Mouse (Mus musculus): ENCODE data around the gene Atp5h. TPM values are rescaled to one million over a fixed set of nuclear protein-coding genes. Genes with fewer than 3 reads are reported as not detected.
"Not testable (repeated sequence)": the region's sequence is repeated elsewhere in the genome, so short reads cannot be mapped to it uniquely, and the experiment has no call there.

Gene Atp5h
- 531 and 684 TPM in 2 replicates for total RNA-seq (2017)

DNA sequence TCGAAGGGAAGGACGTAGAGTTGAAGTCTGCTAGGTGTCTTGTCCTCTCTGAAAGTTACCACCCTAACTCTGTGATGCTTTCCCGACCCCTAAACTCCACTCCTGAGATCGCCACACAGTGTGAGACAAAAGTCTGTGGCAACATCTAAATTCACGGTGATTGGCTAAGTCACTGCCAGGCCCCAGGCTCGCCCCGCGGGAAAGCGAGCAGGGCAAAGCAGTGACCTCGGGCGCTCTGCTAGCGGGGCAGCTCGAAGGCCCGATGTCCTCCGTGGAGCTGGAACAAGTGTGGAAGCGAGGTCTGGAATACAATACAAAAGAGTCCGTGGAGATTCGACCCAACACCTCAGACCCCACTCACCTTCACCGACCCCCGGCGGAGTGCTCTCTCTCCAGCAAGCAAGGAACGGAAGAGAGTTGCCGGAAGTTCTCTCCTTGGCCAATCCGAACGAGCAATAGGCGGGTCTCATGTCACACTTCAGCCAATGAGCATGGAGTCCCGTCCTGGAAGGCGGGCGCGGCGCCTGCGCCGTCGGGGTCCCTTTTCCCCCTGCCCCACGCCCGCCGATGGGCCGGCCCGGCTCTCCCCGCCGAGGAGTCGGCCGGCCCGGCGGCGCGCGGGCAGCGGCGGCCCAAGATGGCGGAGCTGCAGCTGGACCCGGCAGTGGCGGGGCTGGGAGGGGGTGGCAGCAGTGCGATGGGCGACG lies at the start of gene Atp5h, which contains the start of gene Kctd2:
TSS of gene Atp5h (minus strand) at position 432 of the 707 bp plus-strand sequence.
TSS of gene Kctd2 (plus strand) at position 598 of the 707 bp plus-strand sequence.
- ATAC-seq (replicated peaks; ENCODE audit: low read depth, poor library complexity, severe bottlenecking) = peak; percentile 98

DNA sequence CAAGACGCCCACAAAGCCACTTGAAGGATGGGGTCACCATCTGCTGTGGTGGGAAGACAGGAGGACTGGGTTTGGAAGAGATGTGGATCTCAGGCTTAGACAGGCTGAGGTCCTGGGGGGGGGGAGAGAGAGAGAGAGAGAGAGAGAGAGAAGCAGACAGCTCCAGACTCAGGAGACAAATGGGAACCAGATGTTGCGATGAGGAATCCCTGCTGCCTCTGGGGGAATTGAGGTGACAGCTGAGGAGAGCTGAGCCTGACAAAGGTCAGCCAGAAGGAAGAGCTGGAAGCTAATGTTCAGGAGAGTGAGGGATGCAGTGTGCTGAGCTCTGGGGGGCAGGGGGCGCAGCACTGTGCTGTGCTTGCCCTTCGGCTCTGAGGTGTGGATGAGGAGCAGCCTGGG lies 47.5 kb upstream of the Atp5h start:
- no peak for ATAC-seq (replicated peaks; ENCODE audit: low read depth, poor library complexity, severe bottlenecking)

DNA sequence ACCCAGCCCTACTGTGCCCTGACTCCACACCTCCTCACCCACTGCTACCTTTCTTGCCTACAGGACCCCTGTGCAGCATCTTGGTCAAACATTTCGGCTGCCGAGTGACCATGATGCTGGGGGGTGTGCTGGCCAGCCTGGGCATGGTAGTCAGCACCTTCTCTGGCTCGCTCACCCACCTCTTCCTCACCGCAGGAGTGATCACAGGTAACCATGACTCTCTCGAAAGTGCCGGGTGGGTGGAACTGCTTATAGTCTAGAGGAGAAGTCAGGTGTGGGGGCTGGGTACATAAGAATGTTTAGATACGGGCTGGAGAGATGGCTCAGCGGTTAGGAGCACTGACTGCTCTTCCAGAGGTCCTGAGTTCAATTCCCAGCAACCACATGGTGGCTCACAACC lies 45.1 kb upstream of the Atp5h start:
- no peak for ATAC-seq (replicated peaks; ENCODE audit: low read depth, poor library complexity, severe bottlenecking)

DNA sequence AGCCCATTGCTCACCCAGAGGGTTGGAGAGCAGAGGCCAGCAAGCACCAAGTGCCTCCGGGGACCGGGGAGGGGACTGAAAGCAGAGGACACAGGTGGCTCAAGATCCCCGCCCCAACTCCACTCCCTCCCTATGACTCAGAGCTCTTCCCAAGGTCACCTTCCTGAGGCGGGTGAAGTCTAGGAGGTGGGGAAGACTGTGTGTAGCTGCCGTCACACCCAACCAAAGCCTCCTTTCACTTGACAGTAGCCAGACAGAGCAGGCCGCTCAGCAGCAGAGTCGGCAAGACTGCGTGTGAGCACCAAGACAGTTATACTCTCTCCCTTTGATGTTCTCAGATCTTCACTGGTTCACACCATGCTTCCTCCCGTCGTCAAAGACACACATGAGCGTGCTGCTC lies 43.6 kb upstream of the Atp5h start:
- no peak for ATAC-seq (replicated peaks; ENCODE audit: low read depth, poor library complexity, severe bottlenecking)

DNA sequence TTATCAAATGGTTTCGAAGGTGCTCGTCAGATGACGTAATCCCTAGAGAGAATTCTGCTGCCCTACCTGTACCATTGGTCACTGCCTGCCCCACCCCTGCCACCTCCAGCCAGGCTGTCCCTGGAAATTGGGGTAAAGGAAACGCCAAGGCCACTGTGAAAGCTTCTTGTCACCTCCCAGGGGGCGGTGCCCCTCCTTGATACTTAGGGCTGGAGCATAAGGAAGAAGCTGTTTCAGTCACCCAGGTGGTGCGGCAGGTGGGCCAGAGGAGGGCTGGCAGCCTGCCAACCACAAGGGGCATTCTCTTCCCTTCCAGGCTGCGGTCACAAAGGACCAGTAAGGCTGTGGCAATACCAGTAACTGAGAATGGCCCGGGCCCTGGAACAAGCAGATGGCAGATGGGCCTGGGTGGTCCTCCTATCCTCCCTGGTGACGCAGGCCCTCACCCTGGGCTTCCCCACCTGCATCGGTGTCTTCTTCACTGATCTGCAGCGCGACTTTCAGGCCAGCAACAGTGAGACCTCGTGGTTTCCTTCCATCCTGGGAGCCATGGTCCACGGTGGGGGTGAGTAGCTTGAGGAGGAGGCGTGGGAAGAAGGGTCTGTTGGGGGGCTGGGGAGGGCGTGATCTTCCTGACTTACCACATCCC lies 42.6 kb upstream of the Atp5h start, which contains the start of gene Slc16a5:
TSS of gene Slc16a5 (plus strand) at position 232 of the 649 bp plus-strand sequence.
- ATAC-seq (replicated peaks; ENCODE audit: low read depth, poor library complexity, severe bottlenecking) = no peak

DNA sequence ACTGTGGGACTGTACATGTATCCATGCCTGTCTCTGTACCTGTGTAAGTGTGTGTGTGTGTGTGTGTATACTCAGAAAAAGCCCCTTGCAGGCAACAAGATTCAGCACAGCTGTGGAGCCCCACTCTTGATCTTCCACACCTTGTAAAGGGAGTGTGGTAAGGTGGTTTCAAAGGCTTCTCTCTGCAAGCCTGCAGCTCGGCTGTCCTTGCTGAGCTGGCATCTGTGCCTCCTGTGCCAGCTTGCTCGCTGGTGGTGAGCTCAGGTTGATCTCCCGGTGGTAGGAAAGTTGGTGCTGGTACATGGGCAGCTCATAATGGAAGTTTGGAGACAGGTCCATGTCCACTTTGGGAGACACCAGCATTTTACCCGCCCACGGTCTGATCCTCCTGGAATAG lies 42.1 kb upstream of the Atp5h start:
- ATAC-seq (replicated peaks; ENCODE audit: low read depth, poor library complexity, severe bottlenecking) = no peak

DNA sequence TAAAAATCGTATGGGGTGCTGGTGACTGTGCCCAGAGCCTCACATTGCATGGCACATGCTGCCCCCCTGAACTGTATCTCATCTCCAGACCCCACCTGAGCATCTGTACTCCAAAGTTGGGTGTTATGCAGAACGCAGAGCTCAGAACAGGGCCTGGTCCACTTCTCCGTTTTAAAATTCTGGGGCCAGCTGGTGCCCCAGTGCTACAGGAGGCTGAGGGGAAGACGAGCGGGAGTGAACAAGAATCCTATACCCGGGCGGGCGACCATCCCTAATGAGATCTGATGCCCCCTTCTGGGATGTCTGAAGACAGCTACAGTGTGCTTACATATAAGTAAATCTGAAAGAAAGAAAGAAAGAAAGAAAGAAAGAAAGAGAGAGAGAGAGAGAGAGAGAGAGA lies 41.2 kb upstream of the Atp5h start:
- no peak for ATAC-seq (replicated peaks; ENCODE audit: low read depth, poor library complexity, severe bottlenecking)

DNA sequence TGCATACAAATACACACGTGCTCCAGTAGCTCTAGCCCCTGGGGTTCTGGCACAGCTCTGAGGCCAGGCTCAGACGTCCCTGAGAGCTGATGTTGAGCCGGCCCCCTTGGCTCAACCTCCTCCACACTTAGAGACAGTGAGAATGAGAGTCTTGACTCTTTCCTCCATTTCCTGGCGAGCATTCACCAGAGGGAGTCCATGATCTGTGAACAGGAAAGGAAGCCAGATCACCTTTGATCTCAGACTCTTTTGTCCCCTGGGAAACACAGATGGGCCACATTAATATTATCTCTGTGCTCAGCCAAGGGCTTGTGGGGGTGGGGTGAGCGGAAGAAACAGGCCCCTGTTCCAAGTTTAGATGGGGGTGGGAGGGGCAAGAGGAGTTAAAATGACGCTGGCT lies 37.6 kb upstream of the Atp5h start:
- ATAC-seq (replicated peaks; ENCODE audit: low read depth, poor library complexity, severe bottlenecking) = no peak

DNA sequence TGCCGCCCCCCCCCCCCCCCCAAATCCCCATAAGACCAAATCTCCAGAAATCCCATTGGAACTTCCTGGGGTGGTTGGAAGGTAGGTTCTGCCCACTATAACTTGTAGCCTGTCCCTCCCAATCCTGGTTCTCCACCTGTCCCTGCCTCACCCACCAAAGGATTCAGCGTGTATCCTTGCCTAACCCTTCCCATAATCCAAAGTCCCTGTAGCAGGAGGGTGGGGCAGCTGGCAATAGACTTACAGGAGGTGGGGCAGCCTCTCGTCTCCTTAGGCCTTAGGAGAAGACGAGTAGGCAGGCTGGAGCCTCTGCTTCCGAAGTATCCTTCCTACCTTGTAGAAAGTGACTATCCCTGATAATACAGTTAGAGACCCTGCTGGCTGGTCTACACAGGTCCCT lies 36.4 kb upstream of the Atp5h start:
- ATAC-seq (replicated peaks; ENCODE audit: low read depth, poor library complexity, severe bottlenecking) = no peak

DNA sequence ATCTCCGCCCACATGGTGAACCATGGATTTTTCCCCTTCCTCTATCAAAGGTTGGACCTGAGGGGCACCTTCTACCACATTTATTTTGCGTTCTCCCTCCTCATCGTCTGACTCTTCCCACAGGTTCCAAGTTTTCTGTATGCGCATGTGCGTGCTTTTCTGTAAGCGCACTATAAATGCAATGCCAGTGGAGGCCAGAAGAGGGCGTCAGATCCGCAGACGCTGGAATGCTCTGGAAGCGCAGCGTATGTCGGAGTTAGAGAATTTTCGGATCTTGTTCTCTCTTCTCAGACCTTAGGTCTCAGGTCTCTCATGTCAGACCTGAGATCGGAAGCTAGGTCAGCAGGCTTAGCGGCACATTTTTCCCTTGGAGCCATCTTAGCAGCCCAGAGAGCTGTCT lies 35.9 kb upstream of the Atp5h start:
- no peak for ATAC-seq (replicated peaks; ENCODE audit: low read depth, poor library complexity, severe bottlenecking)

DNA sequence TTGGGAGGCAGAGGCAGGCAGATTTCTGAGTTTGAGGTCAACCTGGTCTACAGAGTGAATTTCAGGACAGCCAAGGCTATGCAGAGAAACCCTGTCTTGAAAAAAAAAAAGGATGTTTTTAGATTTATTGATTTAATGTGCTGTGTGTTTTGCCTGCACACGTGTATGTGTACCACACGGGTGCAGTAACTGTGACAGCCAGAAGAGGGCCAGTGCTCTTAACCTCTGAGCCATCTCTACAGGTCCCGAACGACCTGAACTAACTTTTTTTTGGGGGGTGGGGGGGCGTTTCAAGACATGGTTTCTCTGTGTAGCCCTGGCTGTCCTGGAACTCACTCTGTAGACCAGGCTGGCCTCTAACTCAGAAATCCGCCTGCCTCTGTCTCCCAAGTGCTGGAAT lies 35.1 kb upstream of the Atp5h start:
- ATAC-seq (replicated peaks; ENCODE audit: low read depth, poor library complexity, severe bottlenecking) = not testable (repeated sequence)

DNA sequence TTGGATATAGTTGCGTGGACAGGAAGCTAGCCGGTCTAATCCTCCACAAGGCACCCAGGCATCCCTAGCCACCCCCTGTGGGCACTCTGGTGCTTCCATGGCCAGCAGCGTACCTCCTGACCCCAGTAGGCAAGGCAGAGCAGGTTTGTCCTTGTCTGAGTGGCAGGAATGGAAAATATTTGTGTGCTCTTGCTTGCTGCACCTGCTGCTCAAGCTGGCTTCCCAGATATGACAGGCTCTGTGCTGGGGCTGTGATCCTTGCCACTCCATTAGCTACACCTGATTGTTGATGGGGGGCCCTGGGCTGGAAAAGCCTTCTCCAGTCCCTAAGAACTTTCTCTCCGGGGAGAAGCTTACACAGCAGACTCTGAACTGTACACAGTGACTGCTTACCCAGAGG lies 33.5 kb upstream of the Atp5h start:
- no peak for ATAC-seq (replicated peaks; ENCODE audit: low read depth, poor library complexity, severe bottlenecking)

DNA sequence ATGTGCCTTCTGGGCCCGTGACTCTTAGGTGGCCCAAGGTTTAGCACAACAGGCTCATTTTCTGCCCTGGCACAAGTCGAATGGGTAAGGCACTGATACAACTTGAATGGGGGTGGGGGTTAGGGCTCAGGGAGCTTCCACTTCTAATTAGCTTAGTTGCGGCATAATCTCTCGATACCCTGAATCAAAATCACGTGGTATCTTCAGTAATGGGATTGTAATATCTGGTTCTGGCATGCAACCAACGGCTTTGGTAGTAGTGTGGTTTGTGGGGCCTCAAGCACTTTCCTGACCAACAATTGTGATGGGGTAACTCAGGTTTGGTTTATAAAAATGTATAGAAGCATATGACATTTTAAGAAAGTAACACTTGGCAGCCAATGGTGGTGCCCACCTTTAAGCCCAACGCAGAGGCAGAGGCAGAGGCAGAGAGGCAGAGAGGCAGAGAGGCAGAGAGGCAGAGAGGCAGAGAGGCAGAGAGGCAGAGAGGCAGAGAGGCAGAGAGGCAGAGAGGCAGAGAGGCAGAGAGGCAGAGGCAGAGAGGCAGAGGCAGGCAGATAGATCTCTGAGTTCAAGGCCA lies 32.6 kb upstream of the Atp5h start:
- ATAC-seq (replicated peaks; ENCODE audit: low read depth, poor library complexity, severe bottlenecking) = peak; percentile 27; the same call in 1 of the 2 replicates

DNA sequence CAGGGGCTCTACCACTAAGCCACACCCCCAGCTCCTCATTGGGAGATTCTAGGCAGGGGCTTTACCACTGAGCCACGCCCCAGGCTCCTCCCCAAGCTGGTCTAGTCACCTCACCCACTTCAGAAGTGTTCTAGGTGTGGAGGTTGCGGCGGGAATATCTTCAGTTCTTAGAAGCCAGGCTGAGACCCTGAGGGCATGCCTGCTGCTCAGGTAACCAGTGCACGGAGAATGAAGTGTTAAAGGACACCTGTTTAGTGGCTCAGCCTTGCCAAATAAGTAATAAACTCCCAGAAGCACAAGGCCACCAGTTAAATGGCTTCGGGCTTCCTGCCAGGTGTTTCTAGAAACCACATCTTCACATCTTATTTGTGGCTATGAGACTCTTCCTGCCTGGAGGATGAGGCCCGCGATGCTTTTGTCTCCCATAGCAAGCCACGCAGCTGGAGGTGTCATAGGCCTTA lies 32.0 kb upstream of the Atp5h start:
- ATAC-seq (replicated peaks; ENCODE audit: low read depth, poor library complexity, severe bottlenecking) = peak; percentile 31; the same call in 1 of the 2 replicates

DNA sequence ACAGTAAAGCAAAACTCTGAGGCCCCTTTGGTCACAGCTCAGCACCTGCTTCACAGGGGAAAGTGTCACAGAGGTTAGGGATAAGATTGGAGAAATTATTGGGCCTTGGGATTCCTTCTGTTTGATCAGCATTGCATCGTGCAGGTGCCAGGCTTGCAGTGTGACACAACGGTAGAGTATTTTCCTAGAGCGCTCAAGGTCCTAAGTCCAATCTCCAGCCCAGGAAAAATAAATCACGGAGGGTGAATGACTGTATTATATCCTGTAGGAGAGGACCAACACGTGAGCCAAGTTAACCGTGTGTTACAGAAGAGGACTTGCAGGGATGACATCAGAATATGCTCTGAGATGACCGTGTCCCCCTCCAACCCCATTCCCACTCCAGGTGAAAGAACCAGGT lies 30.4 kb upstream of the Atp5h start:
- ATAC-seq (replicated peaks; ENCODE audit: low read depth, poor library complexity, severe bottlenecking) = no peak

DNA sequence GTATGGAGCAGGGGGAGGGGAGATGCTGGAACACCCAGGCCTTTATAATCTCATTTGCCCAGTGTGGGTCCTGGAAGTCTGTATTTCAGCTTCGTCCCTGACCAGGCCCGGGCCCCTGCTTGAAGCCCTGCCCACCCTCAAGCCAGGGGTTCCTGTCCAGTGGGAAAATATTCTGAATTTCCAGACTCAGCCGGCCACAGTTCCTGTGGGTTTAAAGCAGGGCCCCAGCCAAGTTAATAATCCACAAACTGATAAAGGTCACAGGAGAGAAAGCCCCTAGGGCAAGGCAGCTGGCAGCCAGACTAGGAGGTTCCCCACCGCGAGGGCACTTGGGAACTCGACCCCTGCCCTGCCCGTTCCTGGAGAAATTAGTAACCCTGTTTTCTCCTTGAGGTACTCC lies 29.2 kb upstream of the Atp5h start:
- no peak for ATAC-seq (replicated peaks; ENCODE audit: low read depth, poor library complexity, severe bottlenecking)

DNA sequence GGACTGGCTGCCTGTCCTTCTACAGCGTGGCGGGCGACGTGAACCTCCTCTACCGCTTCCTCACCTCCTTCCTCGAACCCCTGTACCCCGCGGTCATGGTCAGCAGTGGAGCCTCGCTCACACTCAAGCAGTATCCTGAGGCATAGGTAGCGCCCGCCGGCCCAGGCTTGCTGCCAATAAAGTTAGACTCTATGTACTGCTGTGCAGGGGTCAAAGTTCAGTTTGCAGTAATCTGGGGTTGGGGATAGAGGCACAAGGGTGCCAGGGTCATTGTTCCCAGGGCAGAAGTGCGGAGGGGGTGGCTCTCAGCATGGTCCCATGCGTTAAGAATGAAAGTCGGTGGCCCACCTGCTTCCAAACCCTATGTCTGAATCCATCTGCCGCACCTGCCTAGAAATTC lies 28.3 kb upstream of the Atp5h start:
- no peak for ATAC-seq (replicated peaks; ENCODE audit: low read depth, poor library complexity, severe bottlenecking)

DNA sequence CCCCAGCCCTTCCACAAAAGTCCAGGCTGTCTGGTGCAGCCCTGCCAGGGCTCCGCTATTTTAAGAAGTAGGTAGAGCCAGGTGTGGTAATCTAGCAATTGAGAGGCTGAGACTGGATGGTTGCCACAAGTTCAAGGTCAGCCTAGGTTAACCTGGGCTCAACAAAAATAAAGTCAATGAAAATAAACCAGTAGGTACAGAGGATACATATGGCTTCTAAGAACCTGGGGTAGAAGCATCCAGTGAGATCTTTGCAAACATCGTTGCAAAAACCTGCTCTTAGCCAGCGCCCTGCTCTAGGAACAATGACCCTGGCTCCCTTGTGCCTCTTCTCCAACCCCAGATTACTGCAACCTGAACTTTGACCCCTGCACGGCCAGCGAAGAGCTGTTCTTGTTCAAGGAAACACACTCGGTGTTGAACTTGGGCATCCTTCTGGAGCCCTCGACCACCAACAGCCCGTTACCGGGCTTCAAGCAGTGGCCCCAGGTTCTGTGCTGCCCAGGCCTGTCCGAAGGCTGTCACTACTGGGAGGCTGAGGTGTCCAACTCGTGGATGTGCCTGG lies 27.6 kb upstream of the Atp5h start:
- no peak for ATAC-seq (replicated peaks; ENCODE audit: low read depth, poor library complexity, severe bottlenecking)

DNA sequence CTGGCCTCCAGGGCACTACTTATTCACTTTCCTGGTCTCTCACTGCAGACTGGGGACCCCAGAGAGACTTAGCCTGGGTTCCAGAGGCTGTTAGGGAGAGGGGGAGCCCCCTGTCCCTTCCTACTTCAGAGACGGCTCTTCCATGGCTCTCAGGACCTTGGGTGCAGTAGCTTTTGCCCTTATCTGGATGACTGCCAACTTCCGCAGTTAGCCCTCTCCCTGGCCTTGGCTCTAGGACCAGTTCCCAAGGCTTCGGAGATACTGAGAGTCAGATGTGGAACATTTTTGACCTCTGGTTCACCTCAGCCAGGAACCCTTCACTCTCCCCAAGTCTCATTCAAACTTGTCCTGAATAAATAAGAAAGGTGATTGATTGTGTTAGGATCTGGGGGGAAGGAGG lies 27.1 kb upstream of the Atp5h start:
- ATAC-seq (replicated peaks; ENCODE audit: low read depth, poor library complexity, severe bottlenecking) = no peak

DNA sequence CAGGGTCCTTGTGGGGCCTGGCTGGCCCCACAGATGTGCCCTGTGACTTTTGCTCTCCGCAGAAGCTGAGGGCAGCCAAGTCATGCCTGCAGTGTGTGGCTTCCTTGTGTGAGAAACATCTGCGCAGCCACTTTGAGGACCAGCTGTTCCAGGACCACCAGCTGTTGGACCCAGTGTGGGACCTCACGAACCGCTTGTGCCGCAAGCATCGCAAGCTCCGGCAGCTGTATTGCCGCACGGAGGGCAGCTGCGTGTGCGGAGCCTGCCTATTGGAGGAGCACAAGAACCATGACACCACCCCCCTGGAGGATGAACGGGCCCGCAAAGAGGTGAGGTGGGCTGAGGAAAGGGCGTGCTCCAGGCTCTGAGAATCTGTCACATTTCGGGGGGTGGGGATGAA lies 21.7 kb upstream of the Atp5h start:
- ATAC-seq (replicated peaks; ENCODE audit: low read depth, poor library complexity, severe bottlenecking) = no peak
